Mouse (Mus musculus) WW6 (cell line): ENCODE data around the gene Stoml1.

ENCODE experiments used
- DNase-seq: peaks from one replicate; pipeline ENCODE4 v3.0.0-alpha.2; 2013; ENCODE audit warnings: low read depth, low spot score

The Stoml1 gene

GRCm38 (mm10) chr9:58272068-58272541 lies 19.1 kb downstream of the Stoml1 start:
- no peak for DNase-seq

GRCm38 (mm10) chr9:58272855-58273254 lies 19.9 kb downstream of the Stoml1 start:
- DNase-seq, result no peak

- no peak for DNase-seq
These were observed 21.2 kb downstream of the Stoml1 start for GRCm38 (mm10) chr9:58274101-58274604.

- no peak for DNase-seq
These were observed 21.7 kb downstream of the Stoml1 start for GRCm38 (mm10) chr9:58274626-58275025.

GRCm38 (mm10) chr9:58275115-58275774 lies 22.3 kb downstream of the Stoml1 start:
- no peak for DNase-seq

- no peak for DNase-seq
These were observed 22.8 kb downstream of the Stoml1 start for GRCm38 (mm10) chr9:58275797-58276196.

- no peak for DNase-seq
These were observed 23.4 kb downstream of the Stoml1 start for GRCm38 (mm10) chr9:58276346-58276745.

- no peak for DNase-seq
These were observed 25.3 kb downstream of the Stoml1 start for GRCm38 (mm10) chr9:58278313-58278712.

- peak; percentile 88 for DNase-seq
These were observed 26.1 kb downstream of the Stoml1 start for GRCm38 (mm10) chr9:58278821-58279723.

GRCm38 (mm10) chr9:58279780-58280179 lies 26.8 kb downstream of the Stoml1 start:
- DNase-seq, result no peak

- peak; percentile 90 for DNase-seq
These were observed 27.5 kb downstream of the Stoml1 start for GRCm38 (mm10) chr9:58280259-58281109.

GRCm38 (mm10) chr9:58281597-58281996 lies 28.6 kb downstream of the Stoml1 start:
- no peak for DNase-seq

- no peak for DNase-seq
These were observed 30.5 kb downstream of the Stoml1 start for GRCm38 (mm10) chr9:58283431-58283830.

GRCm38 (mm10) chr9:58289090-58289489 lies 36.1 kb downstream of the Stoml1 start:
- no peak for DNase-seq

- no peak for DNase-seq
These were observed 36.9 kb downstream of the Stoml1 start for GRCm38 (mm10) chr9:58289901-58290300.

GRCm38 (mm10) chr9:58294527-58294926 lies 41.6 kb downstream of the Stoml1 start:
- no peak for DNase-seq

GRCm38 (mm10) chr9:58295345-58295744 lies 42.4 kb downstream of the Stoml1 start:
- DNase-seq, result no peak

- DNase-seq, result no peak
These were observed 42.9 kb downstream of the Stoml1 start for GRCm38 (mm10) chr9:58295766-58296361.

- no peak for DNase-seq
These were observed 44.1 kb downstream of the Stoml1 start for GRCm38 (mm10) chr9:58297065-58297464.

- DNase-seq, result no peak
These were observed 45.1 kb downstream of the Stoml1 start for GRCm38 (mm10) chr9:58297961-58298477.

GRCm38 (mm10) chr9:58299356-58299799 lies 46.4 kb downstream of the Stoml1 start:
- DNase-seq, result no peak
